Mouse (Mus musculus) neural tube, postnatal 0 days (tissue): ENCODE results near the gene Ptcd3. TPM values are rescaled to one million over a fixed set of nuclear protein-coding genes. Genes with fewer than 3 reads are reported as not detected.

Source experiments
- polyA plus RNA-seq: library from polyadenylated mRNA; unstranded; fragments of >200 nt; fragmentation: Nextera tagmentation; extraction: Ambion mirVana; gene quantifications from 2 replicates; pipeline ENCODE4 v1.2.1, GENCODE M21; 2015

The Ptcd3 gene
- 53.1 and 56.8 TPM in 2 replicates for polyA plus RNA-seq

DNA sequence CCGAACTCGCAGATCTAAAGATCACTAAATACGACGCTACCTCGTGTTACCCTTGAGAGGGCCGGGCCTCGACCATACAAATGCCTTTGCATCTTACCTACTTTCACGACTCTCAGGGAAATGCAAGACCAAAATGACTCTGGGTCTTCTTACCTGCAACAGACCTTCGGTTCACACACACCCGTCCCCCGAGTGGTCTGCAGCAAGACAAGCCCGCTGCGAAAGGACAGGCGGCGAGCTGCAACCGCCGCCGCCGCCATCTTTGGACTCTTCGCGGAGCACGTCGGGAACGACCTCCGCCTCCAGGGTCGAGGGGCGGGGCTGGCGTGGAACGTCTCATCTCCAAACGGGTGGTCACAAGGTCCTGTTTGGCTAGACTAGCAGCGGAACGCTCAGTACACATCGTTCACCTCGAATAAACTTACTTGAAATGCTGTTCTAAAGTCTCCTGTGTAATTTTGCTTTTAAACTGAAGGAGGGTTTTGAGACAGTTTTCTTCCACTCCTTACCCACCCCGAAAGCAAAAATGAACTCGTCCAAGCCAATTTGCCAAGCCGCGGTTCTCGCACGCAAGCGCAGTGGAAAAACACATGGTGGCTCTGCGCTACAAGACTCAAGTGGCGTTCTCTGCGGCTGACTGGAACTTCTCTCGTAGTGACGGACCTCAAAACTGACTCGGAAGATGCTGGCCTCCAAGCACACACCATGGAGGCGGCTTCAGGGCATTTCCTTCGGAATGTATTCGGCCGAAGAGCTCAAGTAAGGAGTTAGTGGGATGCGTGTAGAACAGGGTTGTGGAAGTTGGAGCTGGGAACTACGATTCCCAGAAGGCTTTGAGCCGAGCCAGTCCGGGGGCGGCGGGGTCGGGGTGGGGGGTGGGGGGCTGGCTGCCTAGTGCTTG, at the start of gene Ptcd3, which contains the start of gene Polr1a:
Gene Ptcd3, minus strand, starts transcription at position 270 of the 901 bp plus-strand sequence.
Gene Polr1a, plus strand, starts transcription at position 573 of the 901 bp plus-strand sequence.

DNA sequence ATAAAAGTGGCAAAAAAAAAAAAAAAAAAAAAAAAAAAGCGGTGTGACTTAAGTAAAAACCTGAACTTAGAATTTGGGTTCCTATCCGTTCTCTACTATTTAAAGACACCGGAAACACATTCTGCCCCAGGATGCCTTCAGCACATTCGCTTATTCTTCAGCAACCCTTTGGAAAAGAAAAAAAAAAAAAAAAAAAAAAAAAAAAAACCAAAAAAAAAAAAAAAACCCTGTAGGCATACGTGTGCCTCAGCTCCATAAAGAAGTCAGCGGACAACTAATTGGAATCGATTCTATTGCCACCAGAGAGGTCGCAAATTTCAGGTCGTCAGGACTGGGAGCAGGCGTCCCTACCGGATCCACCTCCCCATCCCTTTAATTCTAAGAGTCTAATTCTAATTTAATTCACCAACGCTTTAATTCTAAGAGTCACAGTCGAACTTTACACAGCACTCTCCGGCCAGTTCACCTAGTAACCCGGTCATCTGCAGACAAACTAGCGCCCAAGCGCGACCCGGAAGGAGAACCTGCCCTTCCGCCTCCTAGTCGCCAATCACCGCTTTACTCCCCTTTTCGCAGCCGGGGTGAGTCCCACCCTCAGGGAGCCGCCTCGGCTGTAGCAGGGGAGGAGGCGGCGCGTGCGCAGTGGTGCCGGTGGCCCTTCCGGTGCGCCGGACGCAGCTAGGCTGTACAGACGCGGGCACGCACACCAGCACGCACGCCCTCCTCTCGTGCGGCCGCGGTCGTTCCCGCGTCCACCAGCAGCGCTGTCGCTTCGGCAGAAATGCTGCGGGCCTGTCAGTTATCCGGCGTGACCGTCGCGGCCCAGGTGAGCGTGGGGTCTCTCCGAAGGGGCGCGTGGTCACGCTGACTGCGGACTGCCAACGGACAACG, 77.6 kb downstream of the Ptcd3 start, which contains the start of gene Immt:
Gene Immt, plus strand, starts transcription at position 642 of the 891 bp plus-strand sequence.

Other genes with a start within 250 kb of the Ptcd3 start
- gene Reep1, start 201.2 kb downstream of the Ptcd3 start, polyA plus RNA-seq = 169 and 194 TPM in 2 replicates
- 46.4 and 52.5 TPM in 2 replicates for gene Mrpl35, start 81.8 kb downstream of the Ptcd3 start, polyA plus RNA-seq
- gene Immt, start 77.4 kb downstream of the Ptcd3 start, polyA plus RNA-seq = 157 and 158 TPM in 2 replicates
- 15.9 and 17.0 TPM in 2 replicates for gene Polr1a, start 303 bp upstream of the Ptcd3 start, polyA plus RNA-seq
- gene St3gal5, start 188.8 kb upstream of the Ptcd3 start, polyA plus RNA-seq = 69.6 and 74.1 TPM in 2 replicates